Mouse (Mus musculus) embryonic facial prominence, embryonic 14.5 days (tissue): ENCODE measurements around the gene Clnk. TPM values are rescaled to one million over a fixed set of nuclear protein-coding genes. Genes with fewer than 3 reads are reported as not detected.

ENCODE experiments used
- ATAC-seq: fragments of 200-750 bp; cut with Nextera tagmentation; 2 replicates; pipeline ENCODE4 v1.8.0; 2017; ENCODE audit warnings: low read depth, moderate number of reproducible peaks, moderate TSS enrichment
- DNase-seq: peaks from one replicate; pipeline ENCODE4 v3.0.0-alpha.2; 2015; ENCODE audit warnings: low spot score
- H3K27ac ChIP-seq: fragments of 300-500 bp; sonication (generic); replicated peaks from 2 replicates; pipeline ENCODE4 v1.5.1; 2014; ENCODE audit warnings: low read depth, mild to moderate bottlenecking, low read length, moderate library complexity
- H3K27me3 ChIP-seq: fragments of 300-500 bp; sonication (generic); replicated peaks from 2 replicates; pipeline ENCODE4 v1.6.1; 2014; ENCODE audit warnings: low read length; ENCODE audit not compliant: control insufficient read depth, insufficient read depth
- H3K36me3 ChIP-seq: fragments of 300-500 bp; sonication (generic); 2 replicates; pipeline ENCODE4 v1.6.1; 2014; ENCODE audit warnings: low read length, mixed read lengths; ENCODE audit not compliant: control insufficient read depth, insufficient read depth
- H3K4me1 ChIP-seq: fragments of 300-500 bp; sonication (generic); 2 replicates; pipeline ENCODE4 v1.6.1; 2014; ENCODE audit warnings: antibody characterized with exemption, low read length; ENCODE audit not compliant: control insufficient read depth, insufficient read depth
- H3K4me2 ChIP-seq: fragments of 300-500 bp; sonication (generic); 2 replicates; pipeline ENCODE4 v1.6.1; 2014; ENCODE audit warnings: low read depth, mild to moderate bottlenecking, low read length, moderate library complexity, mixed read lengths
- H3K4me3 ChIP-seq: fragments of 300-500 bp; sonication (generic); 2 replicates; pipeline ENCODE4 v1.5.1; 2014; ENCODE audit warnings: low read depth, mild to moderate bottlenecking, low read length
- H3K9ac ChIP-seq: fragments of 300-500 bp; sonication (generic); 2 replicates; pipeline ENCODE4 v1.6.1; 2014; ENCODE audit warnings: low read depth, mild to moderate bottlenecking, low read length, moderate library complexity, mixed read lengths
- H3K9me3 ChIP-seq: fragments of 300-500 bp; sonication (generic); 2 replicates; pipeline ENCODE4 v1.6.1; 2016; ENCODE audit warnings: low read length; ENCODE audit not compliant: control insufficient read depth
- WGBS: fragments of 180-500 bp; shearing (Covaris S2); extraction: QIAGEN DNeasy Blood & Tissue Kit; methylation state at CpG from one replicate; pipeline ENCODE4 v1.1.7; 2014; 5-methylcytosine and 5-hydroxymethylcytosine counted together
- polyA plus RNA-seq: library from polyadenylated mRNA; unstranded; fragments of >200 nt; fragmentation: Nextera tagmentation; extraction: Ambion mirVana; gene quantifications from 2 replicates; pipeline ENCODE4 v1.2.1, GENCODE M21; 2014

The Clnk gene
- polyA plus RNA-seq, 1 experiment from 2014 or later, result 0.17 TPM

DNA sequence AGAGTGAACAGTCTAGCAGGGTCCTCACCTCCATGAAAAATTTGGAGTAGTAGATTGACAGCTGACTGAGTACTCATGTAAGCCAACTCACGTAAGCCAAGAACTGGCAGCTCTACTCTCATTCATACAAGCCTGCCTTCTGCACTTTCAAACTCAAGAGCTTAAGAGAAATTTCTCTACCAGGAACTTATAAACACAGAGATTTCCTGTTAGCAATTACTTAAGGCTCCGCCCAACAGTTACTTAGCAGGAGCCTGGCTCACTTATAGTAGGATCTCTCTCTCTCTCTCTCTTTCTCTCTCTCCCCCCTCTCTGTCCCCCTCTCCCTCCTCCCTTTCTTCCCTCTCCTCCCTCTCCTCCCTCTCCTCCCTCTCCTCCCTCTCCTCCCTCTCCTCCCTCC is 32.3 kb downstream of the Clnk start:
- no peak overlapping the region for H3K27ac ChIP-seq
- no peak overlapping the region for H3K9ac ChIP-seq
- H3K4me2 ChIP-seq, result no peak overlapping the region
- ATAC-seq (no peak), DNase-seq (peak; percentile 44)
- no peaks in the 10 kb centered on the region for H3K4me1 ChIP-seq
- H3K36me3 ChIP-seq, result no peaks in the 10 kb centered on the region
- H3K4me3 ChIP-seq, result no peak overlapping the region
- WGBS, result 73% methylated on average over 2 of the region's 2 CpGs
- no peaks in the 10 kb centered on the region for H3K27me3 ChIP-seq
- H3K9me3 ChIP-seq, result no peaks in the 10 kb centered on the region

DNA sequence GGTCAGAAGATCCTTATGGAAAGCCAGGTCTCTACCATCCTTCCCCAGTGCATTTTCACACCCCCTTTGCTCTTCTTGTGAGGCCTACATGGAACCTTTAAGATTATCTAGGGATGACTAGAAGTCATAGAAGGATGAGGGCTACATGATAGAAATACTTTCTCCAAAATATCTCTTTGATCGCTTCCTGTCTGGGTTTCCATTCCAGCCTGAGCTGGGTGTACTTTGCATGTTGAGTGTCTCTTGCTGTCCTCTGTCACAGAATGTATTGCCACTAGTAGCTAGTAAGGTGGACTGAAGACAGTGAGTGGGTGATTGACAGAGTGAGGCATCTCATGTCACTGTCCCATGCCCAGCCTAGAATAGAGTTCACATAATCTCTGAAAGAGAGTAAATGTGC is 36.6 kb downstream of the Clnk start:
- H3K9me3 ChIP-seq, result no peaks in the 10 kb centered on the region
- no peaks in the 10 kb centered on the region for H3K4me1 ChIP-seq
- ATAC-seq, result no peak
- H3K27ac ChIP-seq, result no peak overlapping the region
- no peak overlapping the region for H3K4me2 ChIP-seq
- H3K4me3 ChIP-seq, result no peak overlapping the region
- H3K9ac ChIP-seq, result no peak overlapping the region
- H3K36me3 ChIP-seq, result no peaks in the 10 kb centered on the region
- no peak for DNase-seq
- 100% methylated on average over 1 of the region's 1 CpGs for WGBS
- no peaks in the 10 kb centered on the region for H3K27me3 ChIP-seq

DNA sequence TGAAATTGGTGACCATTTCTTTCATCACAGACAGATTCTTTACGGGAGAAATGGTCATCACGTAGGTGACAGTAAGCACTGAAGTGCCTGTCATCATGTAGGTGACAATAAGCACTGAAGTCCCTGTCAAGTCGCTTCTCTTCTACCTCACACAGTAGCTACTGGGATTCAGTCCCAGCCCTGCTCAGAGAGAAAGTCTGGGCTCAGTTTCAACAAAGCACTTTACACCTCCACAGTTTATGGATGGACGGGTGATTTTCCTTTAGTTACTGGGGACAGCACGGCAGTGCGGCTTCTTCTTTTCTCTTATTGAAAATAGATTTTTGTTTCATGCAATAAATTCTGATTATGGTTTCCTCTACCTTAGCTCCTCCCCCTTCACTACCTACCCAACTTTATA is 49.3 kb downstream of the Clnk start:
- 88% methylated on average over 6 of the region's 6 CpGs for whole genome bisulfite sequencing
- H3K27me3 ChIP-seq, result no peaks in the 10 kb centered on the region
- H3K4me1 ChIP-seq, result no peaks in the 10 kb centered on the region

DNA sequence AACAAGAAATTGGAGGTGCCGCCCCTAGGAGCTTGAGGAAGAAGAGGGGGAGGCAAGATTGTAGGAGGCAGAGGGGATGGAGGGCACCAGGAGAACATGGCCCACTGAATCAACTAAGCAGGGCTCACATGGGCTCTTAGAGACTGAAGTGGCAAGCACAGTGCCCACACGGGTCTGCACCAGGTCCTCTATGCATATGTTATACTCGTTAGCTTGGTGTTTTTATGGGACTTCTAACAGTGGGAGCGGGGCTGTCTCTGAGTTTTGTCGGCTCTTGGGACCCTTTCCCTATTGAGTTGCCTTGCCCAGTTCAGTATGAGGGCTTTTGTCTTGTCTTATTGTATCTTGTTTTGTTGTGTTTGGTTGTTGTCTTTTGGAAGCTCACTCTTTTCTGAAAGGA is 50.0 kb downstream of the Clnk start:
- Histone ChIP-seq H3K4me2 (no peak overlapping the region), H3K4me3 (no peak overlapping the region), H3K9ac (no peak overlapping the region), H3K4me1 (no peaks in the 10 kb centered on the region), H3K9me3 (no peaks in the 10 kb centered on the region), H3K27me3 (no peaks in the 10 kb centered on the region), H3K36me3 (no peaks in the 10 kb centered on the region), H3K27ac (no peak overlapping the region)
- WGBS, result 73% methylated on average over 5 of the region's 5 CpGs
- ATAC-seq, result no peak
- DNase-seq, result no peak

More for the DNA sequence above, 49.3 kb downstream of the Clnk start:
- no peak for DNase-seq
- Histone ChIP-seq H3K9ac (no peak overlapping the region), H3K9me3 (no peaks in the 10 kb centered on the region), H3K4me2 (no peak overlapping the region), H3K4me3 (no peak overlapping the region), H3K27ac (no peak overlapping the region), H3K36me3 (no peaks in the 10 kb centered on the region)
- no peak for ATAC-seq

DNA sequence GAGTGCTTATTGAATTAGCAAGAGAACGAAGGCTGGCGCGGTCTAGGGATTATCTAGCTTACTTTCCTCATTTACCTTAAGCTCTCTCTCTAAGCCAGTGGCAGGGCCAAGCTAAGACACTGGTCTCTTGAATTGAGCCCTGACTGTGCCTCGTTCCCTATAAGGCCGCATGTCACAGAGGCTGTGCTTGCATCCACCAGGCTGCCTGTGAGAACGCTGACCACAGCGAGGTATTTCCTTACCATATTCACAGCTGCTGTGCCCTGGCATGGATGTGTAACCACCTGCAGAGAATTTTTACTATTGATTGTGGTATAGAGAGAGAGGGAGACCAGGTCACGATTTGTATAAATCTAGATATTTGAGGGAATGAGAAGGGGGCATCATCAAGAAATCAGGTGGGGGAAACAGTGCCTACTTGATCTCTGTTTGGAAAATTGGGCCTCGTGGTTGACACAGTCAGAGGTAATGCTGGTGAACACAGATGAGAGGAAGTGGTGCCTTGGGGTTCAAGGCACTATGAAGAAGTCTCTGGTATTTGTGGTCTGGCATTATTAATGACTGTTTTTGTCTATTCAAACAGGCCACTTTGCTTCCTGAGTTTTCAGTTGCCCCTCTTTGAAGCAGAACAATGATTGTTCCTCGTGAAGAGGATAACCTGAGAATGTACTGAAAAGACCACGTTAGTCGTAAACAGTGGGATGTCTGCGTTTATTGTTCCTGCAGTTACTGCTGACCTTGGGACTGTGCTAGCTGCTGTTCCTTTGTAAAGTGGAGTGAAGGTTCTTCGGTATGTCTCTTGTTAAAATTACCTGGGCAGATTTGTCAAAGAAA is 52.3 kb downstream of the Clnk start:
- ATAC-seq, result no peak
- H3K4me1 ChIP-seq, result no peaks in the 10 kb centered on the region
- no peak for DNase-seq
- no peak overlapping the region for H3K27ac ChIP-seq
- no peak overlapping the region for H3K9ac ChIP-seq
- no peak overlapping the region for H3K4me3 ChIP-seq
- H3K36me3 ChIP-seq, result no peaks in the 10 kb centered on the region
- 68% methylated on average over 14 of the region's 14 CpGs for WGBS
- H3K9me3 ChIP-seq, result no peaks in the 10 kb centered on the region
- no peaks in the 10 kb centered on the region for H3K27me3 ChIP-seq
- no peak overlapping the region for H3K4me2 ChIP-seq

DNA sequence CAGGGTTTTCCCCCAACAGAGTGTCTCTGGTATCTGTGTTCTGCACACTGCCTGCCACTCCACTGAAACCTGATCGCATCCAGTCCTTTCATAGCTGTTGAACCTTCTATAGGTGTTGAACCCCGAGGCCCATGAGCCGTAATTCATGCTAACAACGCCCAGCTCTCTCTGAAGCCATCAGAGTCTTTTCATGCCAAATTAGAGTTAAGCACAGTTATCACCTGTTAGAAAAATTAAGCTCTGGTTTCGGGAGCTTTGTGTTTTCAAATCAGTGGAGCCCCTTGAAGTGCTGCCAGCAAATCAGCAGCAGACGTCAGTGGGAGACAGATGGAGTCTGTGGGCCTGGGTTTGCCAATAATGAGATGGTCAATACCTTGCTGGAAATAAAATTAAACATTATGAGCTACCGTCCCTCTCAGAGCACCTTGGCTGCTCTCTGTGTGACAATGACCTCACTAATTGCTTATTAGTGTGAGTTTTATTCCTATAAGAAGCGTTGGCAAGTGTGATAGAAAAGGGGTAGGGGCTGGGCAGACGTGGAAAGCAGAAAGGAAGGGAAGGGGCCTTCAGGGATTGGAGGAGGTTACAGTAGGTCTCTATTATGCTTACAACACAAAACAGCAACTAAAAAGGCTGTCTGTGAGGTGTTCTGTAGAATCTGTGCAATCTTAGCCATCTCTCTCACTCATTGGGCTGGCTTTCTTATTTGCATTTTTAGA is 63.1 kb downstream of the Clnk start:
- H3K27ac ChIP-seq, result no peak overlapping the region
- ATAC-seq, result peak; percentile 88
- DNase-seq, result peak; percentile 79

GRCm38 (mm10) chr5:38812916-38813315 is 63.7 kb downstream of the Clnk start:
- no peak overlapping the region for H3K27ac ChIP-seq
- no peaks in the 10 kb centered on the region for H3K36me3 ChIP-seq
- H3K9ac ChIP-seq, result no peak overlapping the region
- no peaks in the 10 kb centered on the region for H3K9me3 ChIP-seq
- H3K4me3 ChIP-seq, result no peak overlapping the region
- no peaks in the 10 kb centered on the region for H3K27me3 ChIP-seq
- ATAC-seq, result peak; percentile 58
- peaks cover 14% of the 10 kb centered on the region; the same call in 1 of the 2 replicates for H3K4me1 ChIP-seq
- 64% methylated on average over 7 of the region's 7 CpGs for WGBS
- DNase-seq, result no peak
- H3K4me2 ChIP-seq, result peak overlapping the region; percentile 10; the same call in 1 of the 2 replicates

More for the DNA sequence above, 63.1 kb downstream of the Clnk start:
- no peaks in the 10 kb centered on the region for H3K9me3 ChIP-seq
- no peak overlapping the region for H3K4me2 ChIP-seq
- no peak overlapping the region for H3K9ac ChIP-seq
- H3K4me1 ChIP-seq, result peaks cover 14% of the 10 kb centered on the region; the same call in 1 of the 2 replicates
- WGBS, result 24% methylated on average over 9 of the region's 9 CpGs
- no peaks in the 10 kb centered on the region for H3K27me3 ChIP-seq
- no peaks in the 10 kb centered on the region for H3K36me3 ChIP-seq
- H3K4me3 ChIP-seq, result no peak overlapping the region

DNA sequence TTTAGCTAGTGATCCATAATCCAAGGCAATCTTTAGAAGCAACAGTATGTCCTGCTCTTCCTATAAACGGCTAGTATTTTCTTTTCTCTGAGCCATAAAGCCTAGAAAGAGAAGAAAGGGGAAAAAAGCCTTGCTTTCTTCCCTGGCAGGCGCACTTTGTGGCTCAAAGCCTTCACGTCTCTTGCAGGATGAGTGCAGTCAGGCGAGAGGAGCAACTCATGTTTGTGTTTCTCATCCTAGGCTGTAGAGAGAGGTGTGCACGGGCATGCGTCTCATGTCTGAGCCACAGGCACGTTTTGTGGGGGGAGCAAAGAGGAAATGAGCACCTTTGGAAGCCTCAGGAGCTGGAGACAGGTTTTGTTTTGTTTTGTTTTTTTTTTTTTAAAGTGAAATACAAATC is 64.2 kb downstream of the Clnk start:
- H3K4me3 ChIP-seq, result no peak overlapping the region
- 44% methylated on average over 7 of the region's 7 CpGs for WGBS
- ATAC-seq, result no peak
- peaks cover 14% of the 10 kb centered on the region; the same call in 1 of the 2 replicates for H3K4me1 ChIP-seq
- H3K4me2 ChIP-seq, result peak overlapping the region; percentile 10; the same call in 1 of the 2 replicates
- H3K9me3 ChIP-seq, result no peaks in the 10 kb centered on the region
- no peaks in the 10 kb centered on the region for H3K36me3 ChIP-seq
- DNase-seq, result peak; percentile 64
- no peak overlapping the region for H3K9ac ChIP-seq
- H3K27ac ChIP-seq, result no peak overlapping the region
- no peaks in the 10 kb centered on the region for H3K27me3 ChIP-seq
